Mouse (Mus musculus) neural tube, embryonic 11.5 days (tissue): Measurements from ENCODE around the gene Tgtp2. TPM values are rescaled to one million over a fixed set of nuclear protein-coding genes. Genes with fewer than 3 reads are reported as not detected.

Experiments
- ATAC-seq: fragments of 200-750 bp; cut with Nextera tagmentation; 2 replicates; pipeline ENCODE4 v1.8.0; 2017; ENCODE audit warnings: moderate number of reproducible peaks, mild to moderate bottlenecking, moderate TSS enrichment, moderate library complexity; ENCODE audit not compliant: insufficient read depth, low FRiP score, low TSS enrichment
- DNase-seq: peaks from one replicate; pipeline ENCODE4 v3.0.0-alpha.2; 2015; ENCODE audit warnings: low spot score
- H3K27ac ChIP-seq: fragments of 300-500 bp; sonication (generic); 2 replicates; pipeline ENCODE4 v1.5.1; 2014; ENCODE audit warnings: low read depth, mild to moderate bottlenecking, low read length
- H3K27me3 ChIP-seq: fragments of 300-500 bp; sonication (generic); 2 replicates; pipeline ENCODE4 v1.6.1; 2014; ENCODE audit warnings: mild to moderate bottlenecking, low read length, mixed read lengths; ENCODE audit not compliant: control insufficient read depth, insufficient read depth
- H3K36me3 ChIP-seq: fragments of 300-500 bp; sonication (generic); 2 replicates; pipeline ENCODE4 v1.6.1; 2014; ENCODE audit warnings: mild to moderate bottlenecking, low read length, moderate library complexity, mixed read lengths; ENCODE audit not compliant: control insufficient read depth, insufficient read depth
- H3K4me1 ChIP-seq: fragments of 300-500 bp; sonication (generic); 2 replicates; pipeline ENCODE4 v1.6.1; 2014; ENCODE audit warnings: low read length, mixed read lengths; ENCODE audit not compliant: control insufficient read depth, insufficient read depth
- H3K4me2 ChIP-seq: fragments of 300-500 bp; sonication (generic); 2 replicates; pipeline ENCODE4 v1.6.1; 2014; ENCODE audit warnings: low read depth, mild to moderate bottlenecking, moderate library complexity
- H3K4me3 ChIP-seq: fragments of 300-500 bp; sonication (generic); 2 replicates; pipeline ENCODE4 v1.5.1; 2014; ENCODE audit warnings: low read depth, low read length
- H3K9ac ChIP-seq: fragments of 300-500 bp; sonication (generic); 2 replicates; pipeline ENCODE4 v1.6.1; 2014; ENCODE audit warnings: mild to moderate bottlenecking, low read length
- H3K9me3 ChIP-seq: fragments of 300-500 bp; sonication (generic); 2 replicates; pipeline ENCODE4 v1.6.1; 2016; ENCODE audit warnings: low read length; ENCODE audit not compliant: control insufficient read depth
- WGBS: fragments of 180-500 bp; shearing (Covaris S2); extraction: QIAGEN DNeasy Blood & Tissue Kit; methylation state at CpG from one replicate; pipeline ENCODE4 v1.1.7; 2014; 5-methylcytosine and 5-hydroxymethylcytosine counted together
- polyA plus RNA-seq: library from polyadenylated mRNA; unstranded; fragments of >200 nt; fragmentation: Nextera tagmentation; extraction: Ambion mirVana; gene quantifications from 2 replicates; pipeline ENCODE4 v1.2.1, GENCODE M21; 2014

The Tgtp2 gene
- polyA plus RNA-seq, 1 experiment from 2014 or later: not detected

DNA sequence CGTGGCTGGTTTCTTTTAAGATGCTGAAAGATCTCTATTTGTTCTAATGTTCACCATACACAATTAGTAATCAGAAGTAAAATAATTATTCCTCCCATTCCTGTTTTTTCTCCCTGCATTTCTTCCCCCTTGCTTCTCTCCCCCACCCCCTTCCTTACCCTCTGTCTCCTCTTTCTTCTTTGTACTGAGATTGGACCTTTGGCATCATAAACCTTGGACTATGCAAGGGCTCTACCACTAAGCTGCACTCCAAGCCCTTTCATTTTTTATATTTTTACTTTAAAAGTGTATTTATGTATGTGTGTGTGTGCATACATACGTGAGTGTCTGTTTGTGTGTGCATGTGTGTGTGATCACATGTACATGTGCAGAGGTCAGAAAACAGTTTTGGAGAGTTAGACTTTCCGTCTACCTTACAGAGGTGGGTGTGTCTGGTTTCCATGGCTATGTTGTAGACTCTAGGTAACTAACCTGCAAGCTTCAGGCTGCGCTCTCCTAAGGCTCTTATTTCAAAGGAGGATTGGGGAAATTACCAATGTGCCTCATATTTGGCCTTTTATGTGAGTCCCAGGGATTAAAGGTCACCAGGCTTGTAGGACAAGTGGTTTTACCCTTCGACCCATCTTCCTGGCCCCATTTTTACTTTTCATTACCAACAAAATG, 25.1 kb upstream of the Tgtp2 start:
- Histone ChIP-seq H3K27ac (no peak overlapping the region), H3K36me3 (no peaks in the 10 kb centered on the region), H3K27me3 (no peaks in the 10 kb centered on the region), H3K9ac (no peak overlapping the region), H3K4me1 (no peaks in the 10 kb centered on the region), H3K9me3 (no peaks in the 10 kb centered on the region), H3K4me2 (no peak overlapping the region), H3K4me3 (no peak overlapping the region)
- 92% methylated on average over 5 of the region's 5 CpGs for WGBS
- no peak for DNase-seq
- ATAC-seq: no peak

DNA sequence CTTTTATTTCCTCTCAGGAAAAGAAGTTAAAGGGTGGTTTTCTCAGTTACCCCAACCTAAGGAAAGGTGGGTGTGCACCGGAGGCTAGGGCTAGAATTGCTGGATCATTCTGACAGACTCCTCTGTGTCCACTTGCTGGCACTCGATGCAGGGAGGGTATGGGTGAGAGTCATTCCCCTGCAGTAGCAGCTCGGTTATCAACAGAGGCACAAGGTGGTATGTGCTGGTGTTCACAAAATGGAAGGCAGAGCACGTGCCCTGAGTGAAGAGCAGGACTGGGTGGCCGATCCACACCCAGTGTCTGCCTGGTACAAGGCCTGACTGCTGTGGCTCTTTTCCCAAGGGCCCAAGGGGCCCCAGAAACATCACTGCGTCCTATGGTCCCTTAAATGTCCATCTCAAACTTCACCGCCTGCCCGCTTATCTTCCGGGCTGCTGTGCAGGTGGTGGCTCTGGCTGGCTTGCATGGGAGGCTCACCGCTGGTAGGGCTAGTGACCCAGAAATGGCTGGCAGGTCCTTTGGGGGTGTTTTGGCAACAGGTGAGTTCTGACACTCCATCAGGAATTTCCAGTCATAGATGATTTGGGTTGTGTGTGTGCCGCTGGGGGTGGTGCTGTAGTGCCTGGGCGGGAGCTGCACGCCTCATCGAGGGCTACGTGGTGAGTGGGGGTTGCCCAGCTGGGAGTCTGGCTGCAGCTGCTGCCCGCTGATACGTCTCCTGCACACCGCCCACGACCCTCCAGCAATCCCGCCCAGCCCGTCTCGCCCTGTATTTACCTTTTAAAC, 24.0 kb upstream of the Tgtp2 start:
- Histone ChIP-seq H3K4me2 (no peak overlapping the region), H3K9ac (no peak overlapping the region), H3K27me3 (no peaks in the 10 kb centered on the region), H3K4me3 (no peak overlapping the region), H3K4me1 (no peaks in the 10 kb centered on the region), H3K36me3 (no peaks in the 10 kb centered on the region), H3K27ac (no peak overlapping the region), H3K9me3 (no peaks in the 10 kb centered on the region)
- ATAC-seq (no peak), DNase-seq (no peak)
- 45% methylated on average over 22 of the region's 22 CpGs for WGBS

DNA sequence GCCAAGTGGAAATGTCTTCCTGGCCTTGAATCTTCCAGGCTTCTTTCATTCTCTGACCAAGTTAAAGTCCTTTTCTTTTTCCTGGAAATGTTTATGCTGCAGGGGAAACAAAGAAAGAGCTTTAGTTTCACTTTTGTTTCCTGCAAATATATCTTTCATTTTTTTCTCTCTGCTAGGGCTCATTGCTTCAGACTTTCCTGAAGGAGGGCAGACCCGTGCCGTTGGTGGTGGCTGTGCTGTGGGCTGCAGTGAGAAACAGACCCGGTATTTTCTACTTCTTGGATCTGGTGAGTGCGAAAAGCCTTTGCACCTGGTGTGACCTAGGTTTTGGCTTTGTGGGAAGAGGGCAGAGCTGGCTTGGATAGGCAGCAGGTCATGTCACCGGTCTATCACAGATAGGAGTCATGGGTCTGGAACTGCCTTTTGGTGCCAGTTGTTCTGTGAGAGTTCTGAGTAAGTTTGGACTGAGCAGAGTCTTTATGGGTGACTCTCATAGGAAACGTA, 22.9 kb upstream of the Tgtp2 start:
- no peak for ATAC-seq
- H3K9me3 ChIP-seq: no peaks in the 10 kb centered on the region
- H3K27me3 ChIP-seq: no peaks in the 10 kb centered on the region
- H3K4me2 ChIP-seq: no peak overlapping the region
- no peaks in the 10 kb centered on the region for H3K4me1 ChIP-seq
- no peak overlapping the region for H3K4me3 ChIP-seq
- no peak for DNase-seq
- H3K9ac ChIP-seq: no peak overlapping the region
- H3K36me3 ChIP-seq: no peaks in the 10 kb centered on the region
- 88% methylated on average over 6 of the region's 6 CpGs for WGBS
- no peak overlapping the region for H3K27ac ChIP-seq

DNA sequence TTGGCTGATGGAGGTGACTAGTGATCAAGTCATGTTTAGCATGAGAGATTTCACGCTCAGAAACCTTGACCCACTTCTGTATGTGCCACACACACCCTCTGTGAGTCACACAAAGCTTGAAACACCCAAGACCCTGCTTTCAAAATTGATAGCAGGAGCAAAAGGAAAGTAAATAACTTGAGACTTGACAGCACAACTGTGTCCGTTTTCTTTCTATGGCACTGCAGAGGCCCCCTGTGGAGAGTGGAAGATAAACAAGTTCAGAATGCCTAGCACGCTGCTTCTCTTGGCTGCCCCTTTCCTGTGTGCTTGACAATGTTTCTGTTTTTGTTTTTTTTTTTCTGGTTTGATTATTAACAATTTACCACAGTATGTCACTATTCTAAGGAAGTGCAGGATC, 20.9 kb upstream of the Tgtp2 start:
- no peaks in the 10 kb centered on the region for H3K9me3 ChIP-seq
- H3K36me3 ChIP-seq: no peaks in the 10 kb centered on the region
- DNase-seq: no peak
- H3K4me3 ChIP-seq: no peak overlapping the region
- WGBS: 44% methylated on average over 3 of the region's 3 CpGs
- no peak overlapping the region for H3K27ac ChIP-seq
- no peaks in the 10 kb centered on the region for H3K4me1 ChIP-seq
- no peak overlapping the region for H3K4me2 ChIP-seq
- no peak overlapping the region for H3K9ac ChIP-seq
- no peak for ATAC-seq
- H3K27me3 ChIP-seq: no peaks in the 10 kb centered on the region

DNA sequence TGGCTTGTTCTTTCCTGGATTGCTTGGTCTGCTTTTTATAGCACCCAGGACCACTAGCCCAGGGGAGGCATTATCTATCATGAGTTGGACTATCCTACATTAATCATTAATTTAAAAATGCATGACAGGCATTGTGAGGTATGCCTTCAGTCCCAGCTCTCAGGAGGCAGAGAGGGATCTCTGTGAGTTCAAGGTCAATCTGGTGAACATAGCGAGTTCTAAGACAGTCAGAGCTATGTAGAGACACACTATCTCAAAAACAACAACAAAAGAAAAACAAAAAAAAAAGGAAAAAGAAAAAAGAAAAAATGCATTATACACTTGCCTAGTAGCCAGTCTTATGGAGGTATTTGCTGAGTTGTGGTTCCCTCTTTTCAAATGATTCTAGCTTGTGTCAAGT, 20.4 kb upstream of the Tgtp2 start:
- ATAC-seq: no peak
- no peak for DNase-seq
- Histone ChIP-seq H3K9ac (no peak overlapping the region), H3K4me3 (no peak overlapping the region), H3K27ac (no peak overlapping the region), H3K9me3 (no peaks in the 10 kb centered on the region), H3K27me3 (no peaks in the 10 kb centered on the region), H3K4me1 (no peaks in the 10 kb centered on the region), H3K4me2 (no peak overlapping the region), H3K36me3 (no peaks in the 10 kb centered on the region)
- 81% methylated on average over 1 of the region's 1 CpGs for WGBS

DNA sequence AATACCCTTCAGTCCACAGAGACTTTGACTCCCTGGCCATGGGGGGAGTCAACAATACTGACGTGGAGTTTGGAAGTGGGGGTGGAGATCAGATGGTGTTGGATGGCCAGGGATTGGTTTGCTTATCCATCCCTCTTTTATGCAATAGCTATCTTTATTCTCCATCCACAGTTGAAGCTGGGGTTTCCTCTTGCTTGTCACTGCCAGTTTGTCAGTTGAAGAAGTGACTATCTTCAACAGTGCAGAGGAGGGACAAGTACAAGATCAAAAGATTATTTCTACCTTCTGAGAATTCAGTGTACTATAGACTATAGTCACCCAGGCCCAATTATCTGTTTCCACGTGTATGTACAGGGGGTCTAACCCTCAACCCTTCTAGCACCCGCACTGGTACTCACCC, 19.8 kb upstream of the Tgtp2 start:
- DNase-seq: no peak
- H3K9ac ChIP-seq: no peak overlapping the region
- ATAC-seq: no peak
- no peak overlapping the region for H3K4me2 ChIP-seq
- WGBS: 86% methylated on average over 3 of the region's 3 CpGs
- no peaks in the 10 kb centered on the region for H3K36me3 ChIP-seq
- no peak overlapping the region for H3K27ac ChIP-seq
- H3K9me3 ChIP-seq: no peaks in the 10 kb centered on the region
- H3K4me3 ChIP-seq: no peak overlapping the region
- no peaks in the 10 kb centered on the region for H3K27me3 ChIP-seq
- H3K4me1 ChIP-seq: no peaks in the 10 kb centered on the region

DNA sequence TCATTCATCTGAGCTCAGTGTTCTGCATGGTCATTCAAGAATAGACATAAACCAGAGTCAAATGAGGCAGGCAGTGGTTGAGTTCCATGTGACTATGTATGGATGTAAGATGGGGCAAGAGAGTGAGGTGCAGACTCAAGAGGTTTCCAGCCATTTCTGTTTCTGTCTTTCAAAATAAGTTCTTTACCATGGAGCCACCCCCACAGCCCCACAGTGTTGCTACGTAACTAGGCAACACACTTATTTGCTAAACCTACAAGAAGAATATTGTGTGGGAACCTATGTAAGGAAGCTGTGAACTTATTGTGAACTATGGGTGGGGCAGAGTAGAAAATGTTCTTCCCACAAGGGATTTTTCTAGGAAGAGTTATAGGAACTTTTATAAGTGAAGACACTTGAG, 19.1 kb upstream of the Tgtp2 start:
- WGBS: 88% methylated on average over 1 of the region's 1 CpGs
- ATAC-seq: no peak
- Histone ChIP-seq H3K36me3 (no peaks in the 10 kb centered on the region), H3K9ac (no peak overlapping the region), H3K27ac (no peak overlapping the region), H3K9me3 (no peaks in the 10 kb centered on the region), H3K4me3 (no peak overlapping the region), H3K4me1 (no peaks in the 10 kb centered on the region), H3K27me3 (no peaks in the 10 kb centered on the region), H3K4me2 (no peak overlapping the region)
- DNase-seq: no peak

DNA sequence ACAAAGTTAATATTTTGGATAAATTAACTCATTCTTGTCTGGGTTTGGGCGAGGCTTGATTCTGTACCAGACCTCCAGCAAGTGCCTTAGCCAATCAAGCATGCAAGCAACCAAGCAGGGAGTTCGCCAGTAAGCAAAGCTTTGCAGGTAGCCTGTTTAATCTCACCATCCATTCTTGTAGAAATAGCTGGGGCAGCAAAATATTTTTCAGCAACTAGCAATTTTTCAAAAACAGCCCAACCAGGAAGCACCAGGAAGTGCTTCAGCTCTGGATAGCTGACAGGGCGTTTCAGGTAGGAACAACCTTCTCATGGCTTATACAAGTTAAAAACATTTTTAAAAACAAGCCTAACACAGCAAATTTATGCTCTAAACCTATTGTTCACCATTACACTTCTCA, 17.9 kb upstream of the Tgtp2 start:
- Histone ChIP-seq H3K9me3 (no peaks in the 10 kb centered on the region), H3K9ac (no peak overlapping the region), H3K4me1 (no peaks in the 10 kb centered on the region), H3K4me2 (no peak overlapping the region), H3K27me3 (no peaks in the 10 kb centered on the region), H3K27ac (no peak overlapping the region), H3K36me3 (no peaks in the 10 kb centered on the region), H3K4me3 (no peak overlapping the region)
- no peak for DNase-seq
- 82% methylated on average over 3 of the region's 3 CpGs for WGBS
- no peak for ATAC-seq

DNA sequence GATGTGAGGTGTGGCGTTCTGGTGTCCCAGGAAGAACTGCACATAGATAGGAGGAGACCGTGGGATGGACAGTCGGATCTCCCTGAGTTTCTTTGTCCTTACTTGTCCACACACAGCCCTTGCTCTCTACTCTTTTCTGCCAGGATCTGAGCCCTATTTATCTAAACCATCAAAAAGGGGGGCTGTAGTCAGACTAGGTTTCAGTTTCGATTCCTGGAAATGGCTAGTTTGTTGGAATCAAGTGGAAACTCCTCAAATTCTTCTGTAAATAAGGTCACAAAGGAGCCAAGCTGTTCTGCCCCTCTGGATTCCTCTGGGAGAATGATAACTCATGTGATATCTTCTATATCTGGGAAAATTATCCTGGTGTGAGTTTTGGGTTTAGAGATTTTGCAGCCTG, 17.4 kb upstream of the Tgtp2 start:
- H3K9me3 ChIP-seq: no peaks in the 10 kb centered on the region
- H3K27me3 ChIP-seq: no peaks in the 10 kb centered on the region
- no peak overlapping the region for H3K4me2 ChIP-seq
- no peak overlapping the region for H3K4me3 ChIP-seq
- H3K9ac ChIP-seq: no peak overlapping the region
- ATAC-seq (no peak), DNase-seq (no peak)
- no peak overlapping the region for H3K27ac ChIP-seq
- H3K4me1 ChIP-seq: no peaks in the 10 kb centered on the region
- no peaks in the 10 kb centered on the region for H3K36me3 ChIP-seq
- WGBS: 85% methylated on average over 4 of the region's 4 CpGs
